Mouse (Mus musculus) stomach, embryonic 16.5 days (tissue): ENCODE results near the gene Arntl. TPM values are rescaled to one million over a fixed set of nuclear protein-coding genes. Genes with fewer than 3 reads are reported as not detected.

Experiments
- ATAC-seq: fragments of 200-750 bp; cut with Nextera tagmentation; 2 replicates; pipeline ENCODE4 v1.8.0; 2017; ENCODE audit warnings: moderate number of reproducible peaks, moderate TSS enrichment; ENCODE audit not compliant: insufficient read depth, low FRiP score
- H3K27ac ChIP-seq: fragments of 300-500 bp; sonication (generic); 2 replicates; pipeline ENCODE4 v1.5.1; 2014; ENCODE audit warnings: low read length
- H3K27me3 ChIP-seq: fragments of 300-500 bp; sonication (generic); 2 replicates; pipeline ENCODE4 v1.6.1; 2014; ENCODE audit warnings: low read length, control low read depth, mixed read lengths; ENCODE audit not compliant: control insufficient read depth, insufficient read depth
- H3K36me3 ChIP-seq: fragments of 300-500 bp; sonication (generic); 2 replicates; pipeline ENCODE4 v1.6.1; 2014; ENCODE audit warnings: low read length; ENCODE audit not compliant: control insufficient read depth, insufficient read depth
- H3K4me1 ChIP-seq: fragments of 300-500 bp; sonication (generic); 2 replicates; pipeline ENCODE4 v1.6.1; 2014; ENCODE audit warnings: low read length, control low read depth, mixed read lengths; ENCODE audit not compliant: control insufficient read depth, insufficient read depth
- H3K4me2 ChIP-seq: fragments of 300-500 bp; sonication (generic); 2 replicates; pipeline ENCODE4 v1.6.1; 2014; ENCODE audit warnings: low read depth, low read length, mixed read lengths
- H3K4me3 ChIP-seq: fragments of 300-500 bp; sonication (generic); replicated peaks from 2 replicates; pipeline ENCODE4 v1.5.1; 2014; ENCODE audit warnings: mild to moderate bottlenecking, low read length
- H3K9ac ChIP-seq: fragments of 300-500 bp; sonication (generic); 2 replicates; pipeline ENCODE4 v1.6.1; 2014; ENCODE audit warnings: low read length
- H3K9me3 ChIP-seq: fragments of 300-500 bp; sonication (generic); replicated peaks from 2 replicates; pipeline ENCODE4 v1.6.1; 2016; ENCODE audit warnings: low read length, control low read depth; ENCODE audit not compliant: control insufficient read depth
- WGBS: fragments of 180-500 bp; shearing (Covaris S2); extraction: QIAGEN DNeasy Blood & Tissue Kit; methylation state at CpG from one replicate; pipeline ENCODE4 v1.1.7; 2014; 5-methylcytosine and 5-hydroxymethylcytosine counted together
- polyA plus RNA-seq: library from polyadenylated mRNA; unstranded; fragments of >200 nt; fragmentation: Nextera tagmentation; extraction: Ambion mirVana; gene quantifications from 2 replicates; pipeline ENCODE4 v1.2.1, GENCODE M21; 2015

Arntl gene
- polyA plus RNA-seq, 1 experiment from 2014 or later: 14.1 TPM

DNA sequence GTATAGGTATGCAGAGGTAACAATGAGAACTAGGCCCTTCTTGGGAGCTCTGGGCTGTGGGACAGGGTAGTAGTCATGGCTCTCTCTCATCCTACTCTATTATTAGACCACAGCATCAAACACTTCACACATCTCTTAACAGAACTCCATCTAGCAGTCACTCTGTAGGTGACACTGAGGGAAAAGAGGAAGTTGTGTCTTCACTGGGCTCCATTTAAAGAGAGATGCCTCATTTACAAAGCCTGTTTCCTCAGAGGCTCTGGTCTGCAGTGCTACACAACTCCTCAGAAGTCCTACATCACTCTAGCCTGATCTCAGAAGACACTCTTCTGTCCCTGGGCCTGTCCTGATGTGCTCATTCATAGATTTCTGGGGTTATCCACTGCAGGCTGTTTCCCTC, 61.8 kb downstream of the Arntl start:
- Histone ChIP-seq H3K9ac (no peak overlapping the region), H3K27ac (no peak overlapping the region), H3K27me3 (no peaks in the 10 kb centered on the region), H3K4me3 (no peak overlapping the region), H3K36me3 (no peaks in the 10 kb centered on the region), H3K4me2 (no peak overlapping the region), H3K9me3 (no peaks in the 10 kb centered on the region), H3K4me1 (peaks cover 11% of the 10 kb centered on the region; the same call in 1 of the 2 replicates)
- ATAC-seq: no peak

DNA sequence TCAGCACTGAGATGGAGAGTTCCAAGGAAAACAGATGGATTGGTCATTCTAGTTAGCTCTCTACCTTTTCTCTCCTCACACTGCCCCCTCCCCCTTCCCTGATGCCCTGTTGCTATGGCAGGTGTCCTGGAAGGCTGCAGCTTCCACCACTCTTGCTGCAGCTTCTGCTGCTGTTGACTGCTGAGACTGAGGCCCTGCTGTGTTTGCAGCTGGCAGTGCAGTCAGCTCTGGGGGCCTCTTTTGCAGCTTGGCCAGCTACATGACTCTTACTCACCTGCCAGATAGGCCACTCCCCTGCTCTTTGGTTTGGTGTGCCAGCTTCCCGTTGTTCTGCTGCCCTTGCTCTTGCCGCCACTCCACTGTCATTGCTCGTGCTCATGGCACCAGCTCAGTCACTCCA, 62.7 kb downstream of the Arntl start:
- ATAC-seq: no peak
- Histone ChIP-seq H3K36me3 (no peaks in the 10 kb centered on the region), H3K9ac (no peak overlapping the region; the same call in 1 of the 2 replicates), H3K4me3 (no peak overlapping the region), H3K27ac (no peak overlapping the region), H3K4me1 (peaks cover 11% of the 10 kb centered on the region; the same call in 1 of the 2 replicates), H3K9me3 (no peaks in the 10 kb centered on the region), H3K27me3 (no peaks in the 10 kb centered on the region), H3K4me2 (no peak overlapping the region)
- 58% methylated on average over 3 of the region's 3 CpGs for WGBS

GRCm38 (mm10) chr7:113270551-113270950, 63.3 kb downstream of the Arntl start:
- H3K9me3 ChIP-seq: no peaks in the 10 kb centered on the region
- 61% methylated on average over 10 of the region's 10 CpGs for WGBS
- H3K4me1 ChIP-seq: peaks cover 11% of the 10 kb centered on the region; the same call in 1 of the 2 replicates
- no peaks in the 10 kb centered on the region for H3K36me3 ChIP-seq
- H3K4me2 ChIP-seq: no peak overlapping the region
- H3K27me3 ChIP-seq: no peaks in the 10 kb centered on the region
- no peak overlapping the region for H3K27ac ChIP-seq
- no peak overlapping the region for H3K4me3 ChIP-seq
- no peak for ATAC-seq
- no peak overlapping the region for H3K9ac ChIP-seq

DNA sequence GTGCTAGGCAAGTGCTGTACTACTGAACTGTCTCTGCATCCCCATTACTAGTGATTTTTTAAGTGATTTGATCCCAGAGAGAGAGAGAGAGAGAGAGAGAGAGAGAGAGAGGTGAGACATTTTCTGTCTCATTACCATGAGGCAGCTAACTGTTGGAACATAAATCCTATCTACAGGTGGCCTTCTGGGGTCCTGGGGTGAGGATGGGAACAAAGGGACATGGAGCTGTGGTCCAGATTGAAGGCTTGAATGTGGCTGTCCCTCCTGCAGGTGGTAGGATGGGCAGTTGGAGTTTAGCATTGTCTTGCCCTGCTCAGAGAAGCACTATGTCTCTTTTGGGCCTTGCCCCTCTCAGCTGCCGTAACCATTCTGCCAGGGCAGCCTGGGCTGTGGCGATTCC, 63.7 kb downstream of the Arntl start:
- whole genome bisulfite sequencing: 82% methylated on average over 2 of the region's 2 CpGs
- ATAC-seq: no peak
- Histone ChIP-seq H3K9ac (no peak overlapping the region), H3K27ac (no peak overlapping the region), H3K4me3 (no peak overlapping the region), H3K9me3 (no peaks in the 10 kb centered on the region), H3K4me2 (no peak overlapping the region), H3K36me3 (no peaks in the 10 kb centered on the region), H3K4me1 (peaks cover 11% of the 10 kb centered on the region; the same call in 1 of the 2 replicates), H3K27me3 (no peaks in the 10 kb centered on the region)

- Histone ChIP-seq H3K9ac (no peak overlapping the region), H3K27me3 (no peaks in the 10 kb centered on the region), H3K36me3 (no peaks in the 10 kb centered on the region), H3K4me1 (peaks cover 11% of the 10 kb centered on the region; the same call in 1 of the 2 replicates), H3K4me3 (no peak overlapping the region), H3K4me2 (no peak overlapping the region), H3K27ac (no peak overlapping the region), H3K9me3 (no peaks in the 10 kb centered on the region)
- 56% methylated on average over 5 of the region's 6 CpGs for WGBS
- ATAC-seq: no peak
These were observed 65.2 kb downstream of the Arntl start for GRCm38 (mm10) chr7:113272338-113272997.

GRCm38 (mm10) chr7:113277245-113277644, 70.0 kb downstream of the Arntl start:
- Histone ChIP-seq H3K27me3 (no peaks in the 10 kb centered on the region), H3K36me3 (no peaks in the 10 kb centered on the region), H3K9me3 (no peaks in the 10 kb centered on the region), H3K9ac (no peak overlapping the region), H3K27ac (no peak overlapping the region), H3K4me3 (no peak overlapping the region), H3K4me2 (no peak overlapping the region), H3K4me1 (no peaks in the 10 kb centered on the region)
- WGBS: 50% methylated on average over 2 of the region's 2 CpGs
- peak; percentile 29; the same call in 1 of the 2 replicates for ATAC-seq

DNA sequence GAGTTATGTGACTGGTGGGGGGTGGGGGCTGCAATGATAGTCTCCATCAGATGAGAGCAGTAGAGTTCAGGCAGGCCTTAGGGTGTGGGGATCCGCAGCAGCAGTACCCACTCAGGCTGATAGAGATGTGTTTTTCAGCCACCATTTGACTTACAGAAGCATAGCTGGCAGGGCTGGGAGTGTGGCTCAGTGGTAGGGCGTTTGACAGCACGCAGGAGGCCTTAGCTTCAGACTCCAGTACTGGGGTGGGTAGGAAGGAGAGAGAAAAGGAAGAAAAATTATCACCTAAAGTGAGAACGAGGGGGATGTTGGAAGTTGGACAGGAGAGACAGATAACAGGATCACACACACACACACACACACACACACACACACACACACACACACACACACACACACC, 71.2 kb downstream of the Arntl start:
- Histone ChIP-seq H3K4me3 (no peak overlapping the region), H3K9me3 (no peaks in the 10 kb centered on the region), H3K4me1 (no peaks in the 10 kb centered on the region), H3K4me2 (no peak overlapping the region), H3K36me3 (peaks cover 3% of the 10 kb centered on the region; the same call in 1 of the 2 replicates), H3K27ac (no peak overlapping the region), H3K9ac (no peak overlapping the region), H3K27me3 (no peaks in the 10 kb centered on the region)
- WGBS: 79% methylated on average over 4 of the region's 4 CpGs
- ATAC-seq: no peak

DNA sequence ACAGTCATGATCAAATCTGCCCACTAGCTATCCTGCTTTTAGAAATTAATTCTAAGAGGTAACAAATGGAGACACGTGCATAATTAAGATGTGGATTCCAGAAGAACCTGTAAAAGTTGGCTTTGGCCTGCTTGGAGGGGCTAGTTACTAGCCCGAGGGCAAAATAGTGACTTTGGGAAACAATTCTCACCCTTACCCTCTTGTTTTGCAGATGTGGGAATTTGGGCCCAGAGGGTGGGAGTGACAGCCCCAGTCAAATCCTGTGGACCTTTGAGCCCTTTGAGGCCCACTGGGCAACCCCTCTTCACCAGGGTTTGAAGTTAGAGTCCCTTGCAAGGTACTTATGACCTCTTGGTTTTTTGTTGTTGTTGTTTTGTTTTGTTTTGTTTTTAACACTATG, 72.0 kb downstream of the Arntl start:
- Histone ChIP-seq H3K27ac (no peak overlapping the region), H3K9ac (no peak overlapping the region), H3K4me3 (no peak overlapping the region), H3K27me3 (no peaks in the 10 kb centered on the region), H3K36me3 (peaks cover 4% of the 10 kb centered on the region; the same call in 1 of the 2 replicates), H3K4me1 (no peaks in the 10 kb centered on the region), H3K4me2 (no peak overlapping the region), H3K9me3 (no peaks in the 10 kb centered on the region)
- 80% methylated on average over 2 of the region's 2 CpGs for WGBS
- ATAC-seq: no peak

DNA sequence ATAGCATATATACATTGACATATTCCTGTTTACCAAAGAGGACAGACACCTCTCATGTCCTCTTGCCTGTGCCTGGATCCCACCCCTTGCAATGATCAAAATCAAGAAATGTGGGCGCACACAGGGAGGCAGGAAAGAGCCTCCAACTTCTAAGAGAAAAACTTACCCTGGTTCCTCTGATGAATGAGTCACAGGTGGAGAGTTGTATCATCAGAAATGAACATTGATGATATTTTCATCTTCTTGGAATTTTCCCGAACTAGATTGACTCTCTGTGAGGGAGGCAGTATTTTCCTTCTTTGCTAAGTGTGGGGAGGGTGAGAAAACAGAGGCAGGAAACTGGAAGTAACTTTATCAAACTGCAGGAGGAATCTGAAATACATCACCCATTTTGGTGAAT, 78.1 kb downstream of the Arntl start:
- no peak for ATAC-seq
- Histone ChIP-seq H3K9me3 (no peaks in the 10 kb centered on the region), H3K36me3 (peaks cover 6% of the 10 kb centered on the region; the same call in 1 of the 2 replicates), H3K27me3 (no peaks in the 10 kb centered on the region), H3K4me3 (no peak overlapping the region), H3K4me1 (no peaks in the 10 kb centered on the region), H3K9ac (no peak overlapping the region), H3K4me2 (no peak overlapping the region), H3K27ac (no peak overlapping the region)
- 80% methylated on average over 2 of the region's 2 CpGs for WGBS
